Mouse (Mus musculus): Measurements from ENCODE around the gene Prpf8. TPM values are rescaled to one million over a fixed set of nuclear protein-coding genes. Genes with fewer than 3 reads are reported as not detected.
"Not testable (repeated sequence)": the region's sequence is repeated elsewhere in the genome, so short reads cannot be mapped to it uniquely, and the experiment has no call there.

The Prpf8 gene
- polyA plus RNA-seq, 1 experiment from 2014 or later, result 81.6 TPM

- ATAC-seq (ENCODE audit: low FRiP score, low read depth), result no peak
- H3K9ac ChIP-seq (replicated peaks), result no peak overlapping the region
- no peaks in the 10 kb centered on the region for H3K9me3 ChIP-seq
- H3K4me2 ChIP-seq (replicated peaks), result no peak overlapping the region
- H3K4me1 ChIP-seq, result peaks cover 29% of the 10 kb centered on the region
- no peaks in the 10 kb centered on the region for H3K27me3 ChIP-seq
- no peak overlapping the region for H3K4me3 ChIP-seq
- H3K27ac ChIP-seq (replicated peaks), result peak overlapping the region; percentile 35; the same call in 1 of the 2 replicates
- no peaks in the 10 kb centered on the region for H3K36me3 ChIP-seq
- 83% methylated on average over 9 of the region's 9 CpGs for WGBS
Observed at GRCm38 (mm10) chr11:75551961-75552441, 65.4 kb downstream of the Prpf8 start.

GRCm38 (mm10) chr11:75552906-75553482 lies 66.4 kb downstream of the Prpf8 start:
- Histone ChIP-seq H3K27ac (replicated peaks) (no peak overlapping the region), H3K36me3 (0 out of 2 replicates have a peak, but pooled peaks cover 4% of the 10 kb centered on the region), H3K4me1 (peaks cover 29% of the 10 kb centered on the region), H3K27me3 (no peaks in the 10 kb centered on the region), H3K9ac (replicated peaks) (no peak overlapping the region), H3K4me3 (no peak overlapping the region), H3K9me3 (no peaks in the 10 kb centered on the region), H3K4me2 (replicated peaks) (no peak overlapping the region)
- no peak for ATAC-seq (ENCODE audit: low FRiP score, low read depth)
- WGBS, result 59% methylated on average over 7 of the region's 7 CpGs

GRCm38 (mm10) chr11:75556006-75556405 lies 69.4 kb downstream of the Prpf8 start:
- H3K9ac ChIP-seq (replicated peaks); H3K27ac ChIP-seq (replicated peaks); H3K4me3 ChIP-seq; H3K36me3 ChIP-seq; H3K9me3 ChIP-seq; ATAC-seq (ENCODE audit: low FRiP score, low read depth); H3K4me2 ChIP-seq (replicated peaks); H3K27me3 ChIP-seq: not testable (repeated sequence)
- WGBS, result 94% methylated on average over 6 of the region's 6 CpGs
- H3K4me1 ChIP-seq, result 0 out of 2 replicates have a peak, but pooled peaks cover 11% of the 10 kb centered on the region

- no peak for ATAC-seq (ENCODE audit: low FRiP score, low read depth)
- no peak overlapping the region for H3K27ac ChIP-seq (replicated peaks)
- no peak overlapping the region for H3K4me2 ChIP-seq (replicated peaks)
- 0 out of 2 replicates have a peak, but pooled peaks cover 2% of the 10 kb centered on the region for H3K4me1 ChIP-seq
- H3K36me3 ChIP-seq, result 0 out of 2 replicates have a peak, but pooled peaks cover 4% of the 10 kb centered on the region
- H3K4me3 ChIP-seq, result no peak overlapping the region
- H3K9me3 ChIP-seq, result no peaks in the 10 kb centered on the region
- H3K27me3 ChIP-seq, result no peaks in the 10 kb centered on the region
- H3K9ac ChIP-seq (replicated peaks), result no peak overlapping the region
- 73% methylated on average over 6 of the region's 6 CpGs for WGBS
Observed at GRCm38 (mm10) chr11:75557142-75557541, 70.5 kb downstream of the Prpf8 start.

- WGBS, result 88% methylated on average over 1 of the region's 1 CpGs
- ATAC-seq (ENCODE audit: low FRiP score, low read depth), result no peak
- Histone ChIP-seq H3K36me3 (peaks cover 10% of the 10 kb centered on the region), H3K9me3 (no peaks in the 10 kb centered on the region), H3K27ac (replicated peaks) (no peak overlapping the region), H3K4me2 (replicated peaks) (no peak overlapping the region), H3K4me1 (no peaks in the 10 kb centered on the region), H3K4me3 (no peak overlapping the region), H3K9ac (replicated peaks) (no peak overlapping the region), H3K27me3 (no peaks in the 10 kb centered on the region)
Observed at GRCm38 (mm10) chr11:75558101-75558500, 71.5 kb downstream of the Prpf8 start.

MicroRNA genes within 50 kb of the gene (microRNA counts, 519-probe panel; counts per million panel counts)
- microRNA mmu-miR-22, result 7,062 counts per million, percentile 79 among the panel's probes with 10 or more counts

Small RNA genes lying within 50 kb of the gene (microRNA-seq; reads per million reads assigned to microRNA genes)
- 3,757 reads per million, percentile 88 among the genes with 10 or more reads in this experiment for gene Mir22
- gene Mir3971, result not detected

Other genes starting within 250 kb of the Prpf8 start
- gene Rpa1, start 138.5 kb upstream of the Prpf8 start, polyA plus RNA-seq (2016; fragmentation: Nextera tagmentation; extraction: Ambion mirVana), result 107 and 110 TPM in 2 replicates
- 16.3 and 16.6 TPM in 2 replicates for gene Smyd4, start 138.4 kb upstream of the Prpf8 start, polyA plus RNA-seq (2016; fragmentation: Nextera tagmentation; extraction: Ambion mirVana)
- gene Serpinf1, start 64.1 kb upstream of the Prpf8 start, polyA plus RNA-seq (2016; fragmentation: Nextera tagmentation; extraction: Ambion mirVana), result 45.8 and 73.3 TPM in 2 replicates
- gene Serpinf2, start 47.2 kb upstream of the Prpf8 start, polyA plus RNA-seq (2016; fragmentation: Nextera tagmentation; extraction: Ambion mirVana), result 0.16 TPM in 1 of 2 replicates, not detected in the other
- 8.6 and 9.4 TPM in 2 replicates for gene Wdr81, start 32.1 kb upstream of the Prpf8 start, polyA plus RNA-seq (2016; fragmentation: Nextera tagmentation; extraction: Ambion mirVana)
- 5.9 and 9.1 TPM in 2 replicates for gene Tlcd2, start 25.1 kb upstream of the Prpf8 start, polyA plus RNA-seq (2016; fragmentation: Nextera tagmentation; extraction: Ambion mirVana)
- 0.30 and 0.66 TPM in 2 replicates for gene Rilp, start 23.3 kb downstream of the Prpf8 start, polyA plus RNA-seq (2016; fragmentation: Nextera tagmentation; extraction: Ambion mirVana)
- 4.7 TPM in 2 replicates for gene Scarf1, start 26.7 kb downstream of the Prpf8 start, polyA plus RNA-seq (2016; fragmentation: Nextera tagmentation; extraction: Ambion mirVana)
- gene Slc43a2, start 44.9 kb downstream of the Prpf8 start, polyA plus RNA-seq (2016; fragmentation: Nextera tagmentation; extraction: Ambion mirVana), result 12.7 and 15.4 TPM in 2 replicates
- 107 and 114 TPM in 2 replicates for gene Pitpna, start 101.3 kb downstream of the Prpf8 start, polyA plus RNA-seq (2016; fragmentation: Nextera tagmentation; extraction: Ambion mirVana)
- gene Inpp5k, start 144.2 kb downstream of the Prpf8 start, polyA plus RNA-seq (2016; fragmentation: Nextera tagmentation; extraction: Ambion mirVana), result 27.2 and 28.4 TPM in 2 replicates
- 15.5 and 16.4 TPM in 2 replicates for gene Myo1c, start 163.7 kb downstream of the Prpf8 start, polyA plus RNA-seq (2016; fragmentation: Nextera tagmentation; extraction: Ambion mirVana)
- gene Crk, start 192.4 kb downstream of the Prpf8 start, polyA plus RNA-seq (2016; fragmentation: Nextera tagmentation; extraction: Ambion mirVana), result 140 and 142 TPM in 2 replicates
- gene Ywhae, start 246.1 kb downstream of the Prpf8 start, polyA plus RNA-seq (2016; fragmentation: Nextera tagmentation; extraction: Ambion mirVana), result 1,324 and 1,373 TPM in 2 replicates